Mouse (Mus musculus) neural tube, embryonic 13.5 days (tissue): ENCODE results near the gene Cyth1. TPM values are rescaled to one million over a fixed set of nuclear protein-coding genes. Genes with fewer than 3 reads are reported as not detected.
A peak's percentile ranks its signal among the peaks of the same experiment; 100 is the strongest.

Experiments
- ATAC-seq: fragments of 200-750 bp; cut with Nextera tagmentation; 2 replicates; pipeline ENCODE4 v1.8.0; 2017; ENCODE audit warnings: low read depth, mild to moderate bottlenecking, moderate TSS enrichment, moderate library complexity
- H3K27ac ChIP-seq: fragments of 300-500 bp; sonication (generic); replicated peaks from 2 replicates; pipeline ENCODE4 v1.5.1; 2015; ENCODE audit warnings: moderate library complexity, mild to moderate bottlenecking, inconsistent platforms
- H3K27me3 ChIP-seq: fragments of 300-500 bp; sonication (generic); 2 replicates; pipeline ENCODE4 v1.6.1; 2015; ENCODE audit warnings: mild to moderate bottlenecking, inconsistent platforms
- H3K36me3 ChIP-seq: fragments of 300-500 bp; sonication (generic); 2 replicates; pipeline ENCODE4 v1.6.1; 2015; ENCODE audit warnings: mild to moderate bottlenecking, inconsistent platforms
- H3K4me1 ChIP-seq: fragments of 300-500 bp; sonication (generic); replicated peaks from 2 replicates; pipeline ENCODE4 v1.6.1; 2015; ENCODE audit warnings: inconsistent platforms
- H3K4me2 ChIP-seq: fragments of 300-500 bp; sonication (generic); 2 replicates; pipeline ENCODE4 v1.6.1; 2015; ENCODE audit warnings: inconsistent platforms, mild to moderate bottlenecking, moderate library complexity
- H3K4me3 ChIP-seq: fragments of 300-500 bp; sonication (generic); 2 replicates; pipeline ENCODE4 v1.5.1; 2015; ENCODE audit warnings: mild to moderate bottlenecking, inconsistent platforms
- H3K9ac ChIP-seq: fragments of 300-500 bp; sonication (generic); 2 replicates; pipeline ENCODE4 v1.6.1; 2015; ENCODE audit warnings: moderate library complexity, mild to moderate bottlenecking, inconsistent platforms
- H3K9me3 ChIP-seq: fragments of 300-500 bp; sonication (generic); 2 replicates; pipeline ENCODE4 v1.6.1; 2016; ENCODE audit warnings: inconsistent platforms
- WGBS: fragments of 180-500 bp; shearing (Covaris S2); methylation state at CpG from one replicate; pipeline ENCODE4 v1.1.7; 2015; 5-methylcytosine and 5-hydroxymethylcytosine counted together
- polyA plus RNA-seq: library from polyadenylated mRNA; unstranded; fragments of >200 nt; fragmentation: Nextera tagmentation; extraction: Ambion mirVana; gene quantifications from 2 replicates; pipeline ENCODE4 v1.2.1, GENCODE M21; 2015

Gene Cyth1
- polyA plus RNA-seq, 1 experiment from 2014 or later = 25.2 TPM

GRCm38 (mm10) chr11:118232314-118232831 lies 16.0 kb downstream of the Cyth1 start:
- no peak overlapping the region for H3K4me2 ChIP-seq
- H3K27me3 ChIP-seq = no peaks in the 10 kb centered on the region
- no peak overlapping the region for H3K4me3 ChIP-seq
- WGBS = 39% methylated on average over 7 of the region's 7 CpGs
- H3K9me3 ChIP-seq = no peaks in the 10 kb centered on the region
- ATAC-seq = 0 out of 2 replicates have a peak, but pooled peaks have one; percentile 71
- no peak overlapping the region for H3K9ac ChIP-seq
- no peaks in the 10 kb centered on the region for H3K36me3 ChIP-seq
- no peak overlapping the region for H3K27ac ChIP-seq
- H3K4me1 ChIP-seq = peaks cover 8% of the 10 kb centered on the region

GRCm38 (mm10) chr11:118229941-118230340 lies 18.5 kb downstream of the Cyth1 start:
- H3K4me1 ChIP-seq = peaks cover 10% of the 10 kb centered on the region; the same call in 1 of the 2 replicates
- H3K4me2 ChIP-seq = no peak overlapping the region
- no peak overlapping the region for H3K27ac ChIP-seq
- WGBS = 91% methylated on average over 5 of the region's 5 CpGs
- no peaks in the 10 kb centered on the region for H3K36me3 ChIP-seq
- no peaks in the 10 kb centered on the region for H3K9me3 ChIP-seq
- ATAC-seq = no peak
- no peak overlapping the region for H3K4me3 ChIP-seq
- no peaks in the 10 kb centered on the region for H3K27me3 ChIP-seq
- no peak overlapping the region for H3K9ac ChIP-seq

- WGBS = 79% methylated on average over 7 of the region's 7 CpGs
- Histone ChIP-seq H3K4me3 (no peak overlapping the region), H3K9ac (no peak overlapping the region), H3K9me3 (no peaks in the 10 kb centered on the region), H3K27me3 (no peaks in the 10 kb centered on the region), H3K4me2 (no peak overlapping the region), H3K4me1 (peaks cover 11% of the 10 kb centered on the region; the same call in 1 of the 2 replicates), H3K27ac (no peak overlapping the region), H3K36me3 (no peaks in the 10 kb centered on the region)
- ATAC-seq = no peak
These were observed 20.7 kb downstream of the Cyth1 start for GRCm38 (mm10) chr11:118227650-118228049.

- H3K9ac ChIP-seq = no peak overlapping the region
- no peak overlapping the region for H3K4me2 ChIP-seq
- no peak overlapping the region for H3K4me3 ChIP-seq
- H3K27me3 ChIP-seq = no peaks in the 10 kb centered on the region
- WGBS = 85% methylated on average over 7 of the region's 7 CpGs
- peaks cover 11% of the 10 kb centered on the region; the same call in 1 of the 2 replicates for H3K4me1 ChIP-seq
- H3K36me3 ChIP-seq = no peaks in the 10 kb centered on the region
- ATAC-seq = no peak
- H3K9me3 ChIP-seq = no peaks in the 10 kb centered on the region
- H3K27ac ChIP-seq = no peak overlapping the region
These were observed 21.5 kb downstream of the Cyth1 start for GRCm38 (mm10) chr11:118226850-118227249.

GRCm38 (mm10) chr11:118225862-118226261 lies 22.5 kb downstream of the Cyth1 start:
- Histone ChIP-seq H3K9ac (no peak overlapping the region), H3K4me1 (peaks cover 11% of the 10 kb centered on the region; the same call in 1 of the 2 replicates), H3K4me2 (no peak overlapping the region), H3K27me3 (no peaks in the 10 kb centered on the region), H3K36me3 (no peaks in the 10 kb centered on the region), H3K27ac (no peak overlapping the region), H3K9me3 (no peaks in the 10 kb centered on the region), H3K4me3 (no peak overlapping the region)
- no peak for ATAC-seq
- 59% methylated on average over 1 of the region's 1 CpGs for WGBS

GRCm38 (mm10) chr11:118225056-118225836 lies 23.1 kb downstream of the Cyth1 start:
- Histone ChIP-seq H3K9ac (0 out of 2 replicates have a peak overlapping the region, but pooled peaks have one; percentile 17), H3K9me3 (no peaks in the 10 kb centered on the region), H3K27me3 (no peaks in the 10 kb centered on the region), H3K4me2 (no peak overlapping the region), H3K27ac (no peak overlapping the region), H3K36me3 (no peaks in the 10 kb centered on the region), H3K4me1 (peaks cover 12% of the 10 kb centered on the region), H3K4me3 (no peak overlapping the region)
- 60% methylated on average over 12 of the region's 12 CpGs for WGBS
- no peak for ATAC-seq

GRCm38 (mm10) chr11:118223416-118224067 lies 24.9 kb downstream of the Cyth1 start:
- H3K27me3 ChIP-seq = no peaks in the 10 kb centered on the region
- H3K36me3 ChIP-seq = no peaks in the 10 kb centered on the region
- H3K4me3 ChIP-seq = no peak overlapping the region
- H3K4me1 ChIP-seq = peaks cover 14% of the 10 kb centered on the region
- H3K9me3 ChIP-seq = no peaks in the 10 kb centered on the region
- no peak overlapping the region for H3K4me2 ChIP-seq
- no peak overlapping the region for H3K27ac ChIP-seq
- WGBS = 88% methylated on average over 10 of the region's 10 CpGs
- H3K9ac ChIP-seq = no peak overlapping the region
- ATAC-seq = no peak

GRCm38 (mm10) chr11:118222917-118223316 lies 25.5 kb downstream of the Cyth1 start:
- Histone ChIP-seq H3K9ac (no peak overlapping the region), H3K36me3 (no peaks in the 10 kb centered on the region), H3K27ac (no peak overlapping the region), H3K4me1 (peaks cover 14% of the 10 kb centered on the region), H3K9me3 (no peaks in the 10 kb centered on the region), H3K27me3 (no peaks in the 10 kb centered on the region), H3K4me2 (no peak overlapping the region), H3K4me3 (no peak overlapping the region)
- no peak for ATAC-seq
- WGBS = 86% methylated on average over 5 of the region's 5 CpGs

- Histone ChIP-seq H3K4me1 (peaks cover 14% of the 10 kb centered on the region), H3K27ac (no peak overlapping the region), H3K36me3 (no peaks in the 10 kb centered on the region), H3K9me3 (no peaks in the 10 kb centered on the region), H3K4me3 (no peak overlapping the region), H3K27me3 (no peaks in the 10 kb centered on the region), H3K4me2 (no peak overlapping the region), H3K9ac (peak overlapping the region; percentile 26; the same call in 1 of the 2 replicates)
- WGBS = 54% methylated on average over 6 of the region's 6 CpGs
- no peak for ATAC-seq
These were observed 26.0 kb downstream of the Cyth1 start for GRCm38 (mm10) chr11:118222351-118222885.

- ATAC-seq = no peak
- WGBS = 28% methylated on average over 7 of the region's 7 CpGs
- Histone ChIP-seq H3K9ac (no peak overlapping the region), H3K27ac (no peak overlapping the region), H3K9me3 (no peaks in the 10 kb centered on the region), H3K4me1 (peaks cover 10% of the 10 kb centered on the region), H3K4me3 (no peak overlapping the region), H3K36me3 (no peaks in the 10 kb centered on the region), H3K4me2 (no peak overlapping the region), H3K27me3 (no peaks in the 10 kb centered on the region)
These were observed 27.7 kb downstream of the Cyth1 start for GRCm38 (mm10) chr11:118220561-118221262.

- no peak overlapping the region for H3K4me3 ChIP-seq
- H3K36me3 ChIP-seq = no peaks in the 10 kb centered on the region
- no peak for ATAC-seq
- peaks cover 3% of the 10 kb centered on the region for H3K4me1 ChIP-seq
- WGBS = 92% methylated on average over 4 of the region's 4 CpGs
- H3K9ac ChIP-seq = no peak overlapping the region
- no peaks in the 10 kb centered on the region for H3K27me3 ChIP-seq
- no peaks in the 10 kb centered on the region for H3K9me3 ChIP-seq
- no peak overlapping the region for H3K27ac ChIP-seq
- no peak overlapping the region for H3K4me2 ChIP-seq
These were observed 29.3 kb downstream of the Cyth1 start for GRCm38 (mm10) chr11:118219066-118219465.

- Histone ChIP-seq H3K4me1 (peaks cover 19% of the 10 kb centered on the region), H3K9me3 (no peaks in the 10 kb centered on the region), H3K27me3 (no peaks in the 10 kb centered on the region), H3K4me3 (no peak overlapping the region), H3K4me2 (no peak overlapping the region), H3K36me3 (no peaks in the 10 kb centered on the region), H3K9ac (no peak overlapping the region), H3K27ac (no peak overlapping the region)
- WGBS = 90% methylated on average over 6 of the region's 6 CpGs
- no peak for ATAC-seq
These were observed 31.9 kb downstream of the Cyth1 start for GRCm38 (mm10) chr11:118216468-118216867.
